Mouse (Mus musculus): Measurements from ENCODE around the gene Rbpjl. TPM values are rescaled to one million over a fixed set of nuclear protein-coding genes. Genes with fewer than 3 reads are reported as not detected.

The Rbpjl gene
- total RNA-seq (2014; rRNA removed) = 0.18 and 0.20 TPM in 2 replicates
- not detected in 2 replicates for polyA plus RNA-seq (2012; rRNA removed)

DNA sequence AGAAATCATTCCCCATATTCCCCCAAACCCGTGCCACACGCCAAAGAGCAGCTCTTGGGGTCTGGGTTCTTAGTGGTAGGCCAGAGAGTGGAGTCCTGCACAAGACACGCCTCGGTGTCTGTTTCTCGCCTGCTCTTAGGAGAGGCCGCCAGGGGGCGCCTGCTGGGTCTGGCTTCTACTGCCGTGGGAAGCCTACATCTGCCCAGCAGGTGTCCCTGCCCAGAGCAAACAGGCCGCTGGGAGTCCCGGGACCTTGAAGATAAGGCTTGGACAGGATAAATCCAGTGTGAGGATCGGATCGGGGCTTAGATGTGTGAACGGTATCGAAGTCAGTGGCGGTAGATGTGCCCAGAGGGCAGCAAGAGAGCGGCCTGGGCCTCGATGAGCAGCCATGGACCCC lies at the start of gene Rbpjl:
Gene Rbpjl, plus strand, starts transcription at position 236 of the 400 bp plus-strand sequence.
- DNase-seq (ENCODE audit: extremely low read depth, low read depth, low spot score) = peak; percentile 49
- H3K9ac ChIP-seq (ENCODE audit: low read depth, low read length) = no peak within 1 kb of the TSS
- H3K36me3 ChIP-seq (ENCODE audit: control insufficient read depth, insufficient read depth, low read length) = no peaks in the 10 kb centered on the region
- H3K27me3 ChIP-seq (ENCODE audit: control insufficient read depth, insufficient read depth, low read length) = peaks cover 21% of the 10 kb centered on the region
- WGBS = 5% methylated on average over 17 of the region's 17 CpGs
- TF ChIP-seq POLR2A (IDR thresholded peaks at IDR 0.05; ENCODE audit: extremely low read depth, insufficient read depth, low read length) (no peak), CTCF (IDR thresholded peaks at IDR 0.05; ENCODE audit: low read depth, low read length) (peak; percentile 94)
- no peaks in the 10 kb centered on the region for H3K79me2 ChIP-seq (ENCODE audit: control insufficient read depth, insufficient read depth, low read length)
- H3K27ac ChIP-seq (replicated peaks; ENCODE audit: insufficient read depth, low read depth, low read length) = no peak within 1 kb of the TSS
- 0 out of 2 replicates have a peak, but pooled peaks cover 1% of the 10 kb centered on the region for H3K4me1 ChIP-seq (ENCODE audit: control insufficient read depth, insufficient read depth, low read length)
- H3K4me3 ChIP-seq (ENCODE audit: insufficient read depth, low read depth, low read length) = no peak within 1 kb of the TSS

DNA sequence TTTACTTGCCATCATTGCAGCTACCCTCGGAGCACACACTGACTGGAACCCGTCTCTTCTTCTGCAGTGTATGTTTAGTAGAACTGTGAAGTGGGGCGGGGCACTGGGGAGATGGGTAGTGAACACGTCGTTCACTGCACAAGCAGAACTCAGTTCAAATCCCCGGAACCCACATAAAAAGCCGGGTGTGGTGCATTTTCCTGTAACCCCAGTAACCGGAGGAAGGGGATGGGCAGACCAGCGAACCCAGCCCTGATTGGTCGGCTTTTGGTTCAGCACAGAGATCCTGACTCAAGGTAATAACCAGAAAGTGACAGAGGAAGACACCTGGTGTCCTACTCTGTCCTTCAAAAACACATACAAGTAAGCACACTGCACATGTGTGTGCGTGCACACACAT lies 49.6 kb upstream of the Rbpjl start:
- no peaks in the 10 kb centered on the region for H3K27me3 ChIP-seq (ENCODE audit: control insufficient read depth, insufficient read depth, low read length)
- H3K79me2 ChIP-seq (ENCODE audit: control insufficient read depth, insufficient read depth, low read length) = no peaks in the 10 kb centered on the region
- no peak overlapping the region for H3K4me3 ChIP-seq (ENCODE audit: insufficient read depth, low read depth, low read length)
- no peak overlapping the region for H3K9ac ChIP-seq (ENCODE audit: low read depth, low read length)
- H3K27ac ChIP-seq (replicated peaks; ENCODE audit: insufficient read depth, low read depth, low read length) = no peak overlapping the region
- WGBS = 87% methylated on average over 11 of the region's 11 CpGs
- no peak for TF ChIP-seq POLR2A (IDR thresholded peaks at IDR 0.05; ENCODE audit: extremely low read depth, insufficient read depth, low read length)
- TF ChIP-seq CTCF (IDR thresholded peaks at IDR 0.05; ENCODE audit: low read depth, low read length) = no peak
- no peak for DNase-seq (ENCODE audit: extremely low read depth, low read depth, low spot score)
- H3K36me3 ChIP-seq (ENCODE audit: control insufficient read depth, insufficient read depth, low read length) = no peaks in the 10 kb centered on the region
- H3K4me1 ChIP-seq (ENCODE audit: control insufficient read depth, insufficient read depth, low read length) = peaks cover 8% of the 10 kb centered on the region; the same call in 1 of the 2 replicates

GRCm38 (mm10) chr2:164356177-164356967 lies 46.6 kb upstream of the Rbpjl start:
- DNase-seq (ENCODE audit: extremely low read depth, low read depth, low spot score) = peak; percentile 89
- no peak overlapping the region for H3K9ac ChIP-seq (ENCODE audit: low read depth, low read length)
- TF ChIP-seq POLR2A (IDR thresholded peaks at IDR 0.05; ENCODE audit: extremely low read depth, insufficient read depth, low read length) (no peak), CTCF (IDR thresholded peaks at IDR 0.05; ENCODE audit: low read depth, low read length) (no peak)

DNA sequence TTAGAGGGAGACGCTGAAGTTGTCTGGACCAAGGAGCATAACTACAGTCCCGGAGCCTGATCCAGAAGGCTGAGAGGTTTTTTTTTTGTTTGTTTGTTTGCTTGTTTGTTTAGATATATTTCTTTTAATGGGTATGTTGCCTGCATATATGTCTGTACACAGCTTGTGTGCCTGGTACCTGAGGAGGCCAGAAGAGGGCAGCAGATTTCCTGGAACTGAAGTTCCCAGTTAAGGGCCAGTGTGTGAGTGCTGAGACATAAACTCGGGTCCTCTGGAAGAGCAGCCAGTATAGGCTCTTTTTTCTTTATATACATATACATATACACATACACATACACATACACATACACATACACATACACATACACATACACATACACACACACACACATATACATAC lies 44.6 kb upstream of the Rbpjl start:
- peak; percentile 10; the same call in 1 of the 2 replicates for TF ChIP-seq CTCF (IDR thresholded peaks at IDR 0.05; ENCODE audit: low read depth, low read length)
- no peak for TF ChIP-seq POLR2A (IDR thresholded peaks at IDR 0.05; ENCODE audit: extremely low read depth, insufficient read depth, low read length)
- 78% methylated on average over 3 of the region's 3 CpGs for WGBS
- no peak for DNase-seq (ENCODE audit: extremely low read depth, low read depth, low spot score)
- Histone ChIP-seq H3K27ac (replicated peaks; ENCODE audit: insufficient read depth, low read depth, low read length) (no peak overlapping the region), H3K9ac (ENCODE audit: low read depth, low read length) (no peak overlapping the region), H3K4me1 (ENCODE audit: control insufficient read depth, insufficient read depth, low read length) (peaks cover 11% of the 10 kb centered on the region; the same call in 1 of the 2 replicates), H3K79me2 (ENCODE audit: control insufficient read depth, insufficient read depth, low read length) (no peaks in the 10 kb centered on the region), H3K4me3 (ENCODE audit: insufficient read depth, low read depth, low read length) (no peak overlapping the region), H3K27me3 (ENCODE audit: control insufficient read depth, insufficient read depth, low read length) (no peaks in the 10 kb centered on the region), H3K36me3 (ENCODE audit: control insufficient read depth, insufficient read depth, low read length) (no peaks in the 10 kb centered on the region)

More at GRCm38 (mm10) chr2:164356177-164356967, 46.6 kb upstream of the Rbpjl start:
- Histone ChIP-seq H3K79me2 (ENCODE audit: control insufficient read depth, insufficient read depth, low read length) (no peaks in the 10 kb centered on the region), H3K4me3 (ENCODE audit: insufficient read depth, low read depth, low read length) (no peak overlapping the region), H3K27me3 (ENCODE audit: control insufficient read depth, insufficient read depth, low read length) (no peaks in the 10 kb centered on the region), H3K4me1 (ENCODE audit: control insufficient read depth, insufficient read depth, low read length) (peaks cover 11% of the 10 kb centered on the region; the same call in 1 of the 2 replicates), H3K36me3 (ENCODE audit: control insufficient read depth, insufficient read depth, low read length) (no peaks in the 10 kb centered on the region), H3K27ac (replicated peaks; ENCODE audit: insufficient read depth, low read depth, low read length) (no peak overlapping the region)
- 33% methylated on average over 11 of the region's 11 CpGs for WGBS

DNA sequence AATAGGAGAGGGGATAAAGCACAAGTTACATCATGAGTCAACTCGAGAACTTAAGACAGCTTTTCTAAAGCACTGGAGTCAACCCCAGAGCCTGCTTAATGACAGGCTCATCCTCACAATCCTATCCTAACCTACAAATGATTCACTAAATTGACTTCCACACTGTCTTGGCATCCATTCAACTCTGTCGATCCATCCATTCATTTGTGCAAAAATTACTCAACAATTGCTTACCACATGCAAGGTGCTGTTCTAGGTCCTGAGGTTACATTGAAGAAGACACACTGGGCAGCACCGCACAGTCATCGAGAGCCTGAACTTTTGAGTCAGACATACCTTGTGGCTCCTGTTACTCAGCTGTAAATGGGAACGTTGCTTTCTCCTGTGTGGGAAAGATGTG lies 43.9 kb upstream of the Rbpjl start:
- Histone ChIP-seq H3K27me3 (ENCODE audit: control insufficient read depth, insufficient read depth, low read length) (no peaks in the 10 kb centered on the region), H3K4me1 (ENCODE audit: control insufficient read depth, insufficient read depth, low read length) (peaks cover 11% of the 10 kb centered on the region; the same call in 1 of the 2 replicates), H3K27ac (replicated peaks; ENCODE audit: insufficient read depth, low read depth, low read length) (no peak overlapping the region), H3K4me3 (ENCODE audit: insufficient read depth, low read depth, low read length) (no peak overlapping the region), H3K79me2 (ENCODE audit: control insufficient read depth, insufficient read depth, low read length) (no peaks in the 10 kb centered on the region; the same call in 1 of the 2 replicates), H3K36me3 (ENCODE audit: control insufficient read depth, insufficient read depth, low read length) (no peaks in the 10 kb centered on the region), H3K9ac (ENCODE audit: low read depth, low read length) (no peak overlapping the region)
- DNase-seq (ENCODE audit: extremely low read depth, low read depth, low spot score) = peak; percentile 24
- 61% methylated on average over 5 of the region's 5 CpGs for whole genome bisulfite sequencing
- TF ChIP-seq CTCF (IDR thresholded peaks at IDR 0.05; ENCODE audit: low read depth, low read length) (no peak), POLR2A (IDR thresholded peaks at IDR 0.05; ENCODE audit: extremely low read depth, insufficient read depth, low read length) (no peak)

DNA sequence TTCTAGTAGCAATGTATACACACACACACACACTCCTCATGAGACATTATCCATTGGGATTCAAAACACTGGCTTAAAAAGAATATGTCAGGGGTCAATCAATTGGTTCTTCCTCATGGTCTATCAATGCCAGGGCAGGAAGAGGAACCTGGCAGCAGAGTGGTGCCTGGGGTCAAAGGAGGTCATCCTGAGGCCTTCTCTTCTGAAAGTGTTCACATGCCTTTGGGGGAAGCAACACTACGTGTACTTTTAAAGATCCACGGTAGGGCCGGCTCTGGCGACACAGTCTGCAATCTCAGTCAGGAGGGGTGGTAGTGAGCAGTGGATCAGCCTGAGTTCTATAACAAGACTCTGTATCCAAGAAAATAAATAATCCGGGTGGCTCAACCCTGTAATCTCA lies 43.3 kb upstream of the Rbpjl start:
- 65% methylated on average over 5 of the region's 5 CpGs for WGBS
- H3K27me3 ChIP-seq (ENCODE audit: control insufficient read depth, insufficient read depth, low read length) = no peaks in the 10 kb centered on the region
- no peaks in the 10 kb centered on the region for H3K36me3 ChIP-seq (ENCODE audit: control insufficient read depth, insufficient read depth, low read length)
- H3K79me2 ChIP-seq (ENCODE audit: control insufficient read depth, insufficient read depth, low read length) = peaks cover 3% of the 10 kb centered on the region; the same call in 1 of the 2 replicates
- DNase-seq (ENCODE audit: extremely low read depth, low read depth, low spot score) = peak; percentile 9
- no peak overlapping the region for H3K9ac ChIP-seq (ENCODE audit: low read depth, low read length)
- no peak overlapping the region for H3K27ac ChIP-seq (replicated peaks; ENCODE audit: insufficient read depth, low read depth, low read length)
- peaks cover 11% of the 10 kb centered on the region; the same call in 1 of the 2 replicates for H3K4me1 ChIP-seq (ENCODE audit: control insufficient read depth, insufficient read depth, low read length)
- no peak overlapping the region for H3K4me3 ChIP-seq (ENCODE audit: insufficient read depth, low read depth, low read length)
- TF ChIP-seq POLR2A (IDR thresholded peaks at IDR 0.05; ENCODE audit: extremely low read depth, insufficient read depth, low read length) (no peak), CTCF (IDR thresholded peaks at IDR 0.05; ENCODE audit: low read depth, low read length) (no peak)

Measured in liver, adult 2 months (tissue).